Mouse (Mus musculus) liver, embryonic 13.5 days (tissue): Measurements from ENCODE around the gene Enpp6. TPM values are rescaled to one million over a fixed set of nuclear protein-coding genes. Genes with fewer than 3 reads are reported as not detected.

Experiments used
- ATAC-seq: fragments of 200-750 bp; cut with Nextera tagmentation; 2 replicates; pipeline ENCODE4 v1.8.0; 2017; ENCODE audit warnings: low read depth, mild to moderate bottlenecking, moderate number of reproducible peaks, moderate library complexity
- DNase-seq: peaks from one replicate; pipeline ENCODE4 v3.0.0; 2022
- H3K27ac ChIP-seq: fragments of 300-500 bp; sonication (generic); 2 replicates; pipeline ENCODE4 v1.5.1; 2015; ENCODE audit warnings: moderate library complexity, mild to moderate bottlenecking, inconsistent platforms
- H3K27me3 ChIP-seq: fragments of 300-500 bp; sonication (generic); 2 replicates; pipeline ENCODE4 v1.6.1; 2015; ENCODE audit warnings: mild to moderate bottlenecking, inconsistent platforms
- H3K36me3 ChIP-seq: fragments of 300-500 bp; sonication (generic); 2 replicates; pipeline ENCODE4 v1.6.1; 2015; ENCODE audit warnings: mild to moderate bottlenecking, inconsistent platforms
- H3K4me1 ChIP-seq: fragments of 300-500 bp; sonication (generic); replicated peaks from 2 replicates; pipeline ENCODE4 v1.6.1; 2015; ENCODE audit warnings: inconsistent platforms
- H3K4me2 ChIP-seq: fragments of 300-500 bp; sonication (generic); 2 replicates; pipeline ENCODE4 v1.6.1; 2015; ENCODE audit warnings: inconsistent platforms, mild to moderate bottlenecking, moderate library complexity
- H3K4me3 ChIP-seq: fragments of 300-500 bp; sonication (generic); replicated peaks from 2 replicates; pipeline ENCODE4 v1.5.1; 2015; ENCODE audit warnings: mild to moderate bottlenecking, inconsistent platforms
- H3K9ac ChIP-seq: fragments of 300-500 bp; sonication (generic); 2 replicates; pipeline ENCODE4 v1.6.1; 2015; ENCODE audit warnings: mild to moderate bottlenecking, inconsistent platforms
- H3K9me3 ChIP-seq: fragments of 300-500 bp; sonication (generic); replicated peaks from 2 replicates; pipeline ENCODE4 v1.6.1; 2016; ENCODE audit warnings: inconsistent platforms
- WGBS: fragments of 180-500 bp; shearing (Covaris S2); methylation state at CpG from one replicate; pipeline ENCODE4 v1.1.7; 2015; ENCODE audit not compliant: insufficient replicate concordance; 5-methylcytosine and 5-hydroxymethylcytosine counted together
- polyA plus RNA-seq: library from polyadenylated mRNA; unstranded; fragments of >200 nt; fragmentation: Nextera tagmentation; extraction: Ambion mirVana; gene quantifications from 2 replicates; pipeline ENCODE4 v1.2.1, GENCODE M21; 2015

Enpp6 gene
- polyA plus RNA-seq, 1 experiment from 2014 or later = 0.13 TPM

DNA sequence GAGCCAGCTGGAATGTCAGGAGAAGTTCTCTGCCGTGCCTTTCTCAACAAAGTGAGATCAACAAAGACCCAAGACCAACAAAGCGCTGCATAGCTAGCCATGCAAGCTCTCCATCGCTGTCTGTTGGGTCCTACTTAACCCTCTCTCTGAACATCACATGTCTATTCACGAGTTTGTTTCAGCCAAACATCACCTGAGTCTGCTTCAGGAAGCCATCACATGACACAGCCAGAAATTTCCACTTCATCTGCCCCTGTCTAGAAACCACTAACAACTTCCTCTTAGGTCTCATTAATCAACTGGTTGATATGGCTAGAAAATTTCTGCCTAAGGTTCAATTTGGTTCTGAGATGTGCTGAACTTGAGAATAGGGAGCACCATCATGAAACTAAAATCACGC is 85.3 kb downstream of the Enpp6 start:
- WGBS = 52% methylated on average over 5 of the region's 5 CpGs
- H3K4me2 ChIP-seq = no peak overlapping the region

DNA sequence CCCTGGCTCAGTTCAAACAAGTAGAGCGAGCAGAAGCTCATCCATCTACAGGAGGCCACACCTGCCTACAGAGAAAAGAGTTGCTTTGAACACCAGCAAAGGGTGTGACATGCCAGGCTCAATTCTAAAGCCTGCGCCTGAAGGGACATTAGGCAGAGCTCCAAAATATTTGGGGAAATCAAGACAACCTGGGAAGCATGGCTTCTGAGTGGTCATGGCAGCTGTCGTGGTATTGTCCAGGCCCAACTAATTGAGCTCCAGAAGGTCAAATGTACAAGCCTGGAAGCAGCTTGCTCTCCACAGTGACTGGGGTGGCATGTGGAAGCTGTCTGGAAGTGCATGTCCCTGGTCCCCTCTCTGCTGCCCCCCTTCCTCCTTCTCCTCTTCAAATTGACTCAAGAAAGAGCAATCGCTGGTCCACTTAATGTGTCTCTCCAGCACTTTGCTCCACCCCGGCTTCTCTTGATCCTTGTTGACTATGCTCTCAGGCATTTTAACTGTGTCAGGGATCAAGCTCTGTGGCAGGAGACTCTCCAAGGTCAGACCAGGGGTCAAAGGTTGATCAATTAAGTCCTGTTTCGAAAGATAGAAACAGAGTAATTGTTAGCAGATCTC is 89.4 kb downstream of the Enpp6 start:
- no peaks in the 10 kb centered on the region for H3K36me3 ChIP-seq
- DNase-seq (no peak), ATAC-seq (no peak)
- H3K9ac ChIP-seq = no peak overlapping the region
- WGBS = 60% methylated on average over 6 of the region's 6 CpGs
- no peak overlapping the region for H3K4me3 ChIP-seq
- no peak overlapping the region for H3K27ac ChIP-seq
- no peaks in the 10 kb centered on the region for H3K27me3 ChIP-seq
- no peaks in the 10 kb centered on the region; the same call in 1 of the 2 replicates for H3K9me3 ChIP-seq
- no peaks in the 10 kb centered on the region for H3K4me1 ChIP-seq
- no peak overlapping the region for H3K4me2 ChIP-seq

More for the DNA sequence above, 85.3 kb downstream of the Enpp6 start:
- Histone ChIP-seq H3K4me1 (no peaks in the 10 kb centered on the region), H3K9ac (no peak overlapping the region), H3K36me3 (no peaks in the 10 kb centered on the region), H3K9me3 (no peaks in the 10 kb centered on the region; the same call in 1 of the 2 replicates), H3K4me3 (no peak overlapping the region), H3K27ac (no peak overlapping the region), H3K27me3 (no peaks in the 10 kb centered on the region)
- DNase-seq = no peak
- ATAC-seq = no peak

DNA sequence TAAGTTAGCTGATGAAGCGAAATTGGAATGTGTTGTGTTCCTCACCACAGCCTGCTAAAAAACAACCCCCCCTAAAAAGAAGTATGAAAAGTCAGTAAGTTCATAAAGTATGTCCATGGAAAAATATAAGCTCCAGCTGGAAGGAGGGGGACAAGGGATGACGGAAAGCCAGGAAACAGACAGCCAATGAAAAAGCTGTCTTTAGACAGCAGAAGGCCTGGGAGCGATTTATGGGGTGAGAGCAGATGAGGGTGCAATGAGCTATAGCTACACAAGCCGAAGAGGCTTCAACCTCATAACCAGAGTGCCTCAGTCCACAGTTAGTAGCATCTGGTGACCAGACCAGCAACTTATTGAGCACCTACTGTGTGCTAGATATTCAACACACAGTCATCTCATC is 93.3 kb downstream of the Enpp6 start:
- WGBS = 55% methylated on average over 4 of the region's 4 CpGs
- H3K4me1 ChIP-seq = no peaks in the 10 kb centered on the region
- H3K36me3 ChIP-seq = no peaks in the 10 kb centered on the region
- H3K9me3 ChIP-seq = no peaks in the 10 kb centered on the region; the same call in 1 of the 2 replicates
- H3K27me3 ChIP-seq = no peaks in the 10 kb centered on the region
- H3K9ac ChIP-seq = no peak overlapping the region
- DNase-seq (no peak), ATAC-seq (no peak)
- no peak overlapping the region for H3K27ac ChIP-seq
- H3K4me3 ChIP-seq = no peak overlapping the region
- no peak overlapping the region for H3K4me2 ChIP-seq

DNA sequence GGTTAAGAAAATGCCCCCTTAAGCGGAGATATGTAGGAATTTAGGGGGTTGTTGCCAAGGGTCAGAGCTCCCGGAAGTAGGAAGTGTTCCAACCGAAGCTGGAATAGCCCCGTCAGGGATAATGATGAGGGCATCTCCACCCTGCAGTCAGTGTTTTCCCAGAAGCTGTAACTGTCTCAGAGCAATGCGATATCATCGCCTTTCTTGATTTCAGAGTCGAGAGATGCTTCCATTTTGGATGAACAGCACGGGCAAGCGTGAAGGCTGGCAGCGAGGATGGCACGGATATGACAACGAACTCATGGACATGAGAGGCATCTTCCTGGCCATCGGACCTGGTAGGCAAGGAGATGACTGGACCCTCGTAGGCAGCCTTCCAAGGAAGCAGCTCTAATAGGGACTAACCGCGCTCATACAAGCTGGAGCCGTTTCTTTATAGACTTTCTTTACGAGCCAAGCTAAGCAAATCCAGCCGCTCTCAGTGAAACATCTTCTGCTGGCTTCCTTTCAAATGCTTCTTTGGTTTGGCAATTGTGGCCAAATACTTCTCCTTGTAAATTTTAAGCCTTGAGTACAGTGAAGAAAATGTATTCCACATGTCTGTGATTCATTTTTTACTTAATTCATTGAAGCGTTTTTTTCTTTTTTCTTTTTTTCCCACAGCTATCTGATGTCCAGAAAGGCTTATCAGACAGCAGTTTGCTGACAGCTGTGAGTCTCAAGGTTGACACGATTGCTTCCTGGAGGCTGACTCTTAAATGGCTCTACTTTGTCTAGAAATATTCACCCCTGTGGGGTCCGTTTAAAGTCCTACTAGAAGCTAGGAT is 95.7 kb downstream of the Enpp6 start:
- 76% methylated on average over 22 of the region's 22 CpGs for WGBS
- no peak overlapping the region for H3K9ac ChIP-seq
- no peak overlapping the region for H3K27ac ChIP-seq
- H3K4me2 ChIP-seq = no peak overlapping the region
- ATAC-seq (no peak), DNase-seq (no peak)
- no peaks in the 10 kb centered on the region for H3K9me3 ChIP-seq
- H3K36me3 ChIP-seq = no peaks in the 10 kb centered on the region
- no peaks in the 10 kb centered on the region for H3K27me3 ChIP-seq
- no peak overlapping the region for H3K4me3 ChIP-seq
- H3K4me1 ChIP-seq = no peaks in the 10 kb centered on the region

DNA sequence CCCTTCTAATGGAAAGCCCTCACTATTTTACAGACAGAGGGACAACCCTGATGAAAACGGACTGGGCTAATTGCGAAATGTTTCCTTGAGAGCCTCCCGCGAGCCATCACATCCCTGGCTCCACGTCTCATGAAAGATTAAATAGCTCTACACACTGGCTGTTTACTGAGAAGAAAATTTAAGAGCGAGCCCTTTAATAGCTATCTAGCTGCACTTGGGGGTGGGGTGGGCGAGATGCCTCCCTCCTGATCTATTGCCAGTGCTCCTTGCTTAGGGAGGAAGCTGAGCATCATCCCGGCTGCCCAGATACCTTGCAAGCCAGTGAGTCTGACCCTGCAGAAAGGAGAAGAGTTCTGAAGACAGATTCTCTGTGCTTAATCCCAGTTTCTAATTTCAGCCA is 103.3 kb downstream of the Enpp6 start:
- H3K27ac ChIP-seq = no peak overlapping the region
- no peak overlapping the region for H3K4me2 ChIP-seq
- H3K4me1 ChIP-seq = no peaks in the 10 kb centered on the region
- no peak for DNase-seq
- no peaks in the 10 kb centered on the region for H3K9me3 ChIP-seq
- H3K36me3 ChIP-seq = no peaks in the 10 kb centered on the region
- 64% methylated on average over 8 of the region's 8 CpGs for WGBS
- no peaks in the 10 kb centered on the region for H3K27me3 ChIP-seq
- no peak overlapping the region for H3K9ac ChIP-seq
- no peak for ATAC-seq
- H3K4me3 ChIP-seq = no peak overlapping the region

DNA sequence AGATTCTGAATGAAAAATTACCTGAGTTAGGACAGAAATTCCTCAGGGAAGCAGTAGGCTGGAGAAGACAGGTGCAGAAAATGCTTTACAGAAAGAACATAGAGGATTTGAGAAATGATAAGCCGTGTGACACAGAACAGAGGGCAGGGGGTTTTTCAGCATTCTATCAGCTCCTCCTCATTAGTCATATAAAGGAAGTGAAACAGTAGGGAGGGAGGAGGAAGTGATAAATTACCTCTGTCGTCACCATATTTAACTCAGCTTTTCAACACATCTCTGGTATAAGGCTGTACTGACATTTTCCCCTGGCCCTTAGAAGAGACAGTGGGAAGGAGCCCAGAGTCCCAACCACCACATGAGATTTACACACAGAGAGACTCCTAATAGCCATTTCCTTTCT is 118.9 kb downstream of the Enpp6 start:
- H3K9me3 ChIP-seq = no peaks in the 10 kb centered on the region
- no peaks in the 10 kb centered on the region for H3K36me3 ChIP-seq
- DNase-seq (no peak), ATAC-seq (no peak)
- H3K27me3 ChIP-seq = no peaks in the 10 kb centered on the region
- H3K27ac ChIP-seq = no peak overlapping the region
- H3K9ac ChIP-seq = no peak overlapping the region
- H3K4me3 ChIP-seq = no peak overlapping the region
- H3K4me2 ChIP-seq = no peak overlapping the region
- 19% methylated on average over 2 of the region's 2 CpGs for WGBS
- no peaks in the 10 kb centered on the region for H3K4me1 ChIP-seq

DNA sequence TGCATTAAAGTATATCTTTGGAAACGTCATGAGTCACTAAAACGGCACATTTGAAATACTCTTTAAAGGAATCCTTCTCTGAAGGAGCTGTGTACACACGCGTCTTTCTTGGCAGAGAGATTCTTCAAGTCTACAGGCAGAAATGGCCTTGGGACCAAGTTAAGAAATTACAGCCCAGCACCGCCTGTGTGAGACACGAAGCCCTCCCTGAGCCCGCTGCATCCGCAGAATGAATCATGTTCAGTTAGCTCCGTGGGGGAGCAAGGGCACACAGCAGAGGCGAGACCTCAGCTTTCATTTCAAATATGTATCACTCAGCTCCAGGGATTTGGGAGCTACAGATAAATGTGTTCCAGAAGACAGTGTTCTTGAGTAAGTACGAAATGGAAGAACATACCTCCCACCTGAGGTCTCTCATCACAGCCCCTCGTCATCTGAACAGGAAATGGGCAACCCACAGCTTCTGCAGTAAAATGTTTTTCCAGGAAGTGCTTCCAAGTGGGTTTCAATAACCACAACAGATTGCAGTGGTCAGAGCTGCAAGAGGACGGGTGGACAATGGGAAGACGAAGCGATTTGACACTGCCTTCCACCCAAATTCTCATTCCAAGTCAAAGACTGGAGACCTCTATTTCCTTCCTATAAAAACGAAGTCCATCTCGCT is 127.6 kb downstream of the Enpp6 start:
- Histone ChIP-seq H3K4me2 (no peak overlapping the region), H3K4me3 (no peak overlapping the region), H3K9me3 (0 out of 2 replicates have a peak, but pooled peaks cover 2% of the 10 kb centered on the region), H3K27me3 (no peaks in the 10 kb centered on the region), H3K9ac (no peak overlapping the region), H3K4me1 (no peaks in the 10 kb centered on the region), H3K27ac (no peak overlapping the region), H3K36me3 (no peaks in the 10 kb centered on the region)
- 42% methylated on average over 17 of the region's 17 CpGs for WGBS
- DNase-seq (no peak), ATAC-seq (no peak)

DNA sequence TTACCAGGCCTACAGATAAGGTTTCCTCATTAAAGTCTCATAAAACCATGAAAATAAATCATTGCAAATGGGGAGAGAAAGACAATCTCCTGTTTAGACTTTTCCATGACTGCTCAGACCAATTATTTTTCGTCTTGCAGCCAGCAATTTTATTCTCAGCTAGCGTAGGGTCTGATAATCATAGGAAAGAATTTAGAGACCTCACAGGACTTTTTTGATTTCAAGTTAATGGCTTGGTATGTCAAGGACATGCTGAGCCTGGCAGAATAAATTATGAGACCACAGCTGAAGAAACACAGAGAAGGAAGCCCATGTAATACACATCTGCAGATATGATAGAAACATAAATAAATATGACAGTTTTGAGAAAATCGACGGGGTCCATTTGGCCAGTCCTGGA is 130.6 kb downstream of the Enpp6 start:
- H3K4me3 ChIP-seq = no peak overlapping the region
- H3K9me3 ChIP-seq = no peaks in the 10 kb centered on the region
- no peaks in the 10 kb centered on the region for H3K4me1 ChIP-seq
- ATAC-seq (no peak), DNase-seq (no peak)
- H3K36me3 ChIP-seq = no peaks in the 10 kb centered on the region
- H3K27ac ChIP-seq = no peak overlapping the region
- no peak overlapping the region for H3K4me2 ChIP-seq
- no peaks in the 10 kb centered on the region for H3K27me3 ChIP-seq
- WGBS = 67% methylated on average over 4 of the region's 4 CpGs
- no peak overlapping the region for H3K9ac ChIP-seq

DNA sequence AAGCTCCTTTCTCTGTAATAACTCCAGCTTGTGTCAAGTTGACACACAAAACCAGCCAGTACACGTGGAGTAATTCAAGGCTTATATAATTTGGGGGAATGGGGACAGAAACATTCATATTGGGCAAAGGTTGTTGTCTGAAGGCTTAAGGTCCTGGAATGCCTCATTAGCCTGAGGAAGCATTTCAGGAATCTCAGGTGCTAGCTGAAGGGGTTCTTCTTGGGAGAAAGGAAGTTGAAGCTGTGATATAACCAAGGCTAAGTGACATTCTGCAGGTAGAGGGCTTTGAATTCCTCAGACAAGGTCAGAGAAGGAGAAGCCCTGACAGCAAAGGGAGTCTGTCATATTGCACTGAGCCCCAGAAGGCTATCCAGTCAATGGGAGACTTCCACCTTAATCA is 133.2 kb downstream of the Enpp6 start:
- H3K27ac ChIP-seq = no peak overlapping the region
- no peaks in the 10 kb centered on the region for H3K36me3 ChIP-seq
- DNase-seq = no peak
- no peaks in the 10 kb centered on the region for H3K27me3 ChIP-seq
- H3K4me2 ChIP-seq = no peak overlapping the region
- H3K9ac ChIP-seq = no peak overlapping the region
- WGBS = 47% methylated on average over 1 of the region's 1 CpGs
- no peaks in the 10 kb centered on the region for H3K4me1 ChIP-seq
- H3K4me3 ChIP-seq = no peak overlapping the region
- no peaks in the 10 kb centered on the region for H3K9me3 ChIP-seq
- no peak for ATAC-seq

DNA sequence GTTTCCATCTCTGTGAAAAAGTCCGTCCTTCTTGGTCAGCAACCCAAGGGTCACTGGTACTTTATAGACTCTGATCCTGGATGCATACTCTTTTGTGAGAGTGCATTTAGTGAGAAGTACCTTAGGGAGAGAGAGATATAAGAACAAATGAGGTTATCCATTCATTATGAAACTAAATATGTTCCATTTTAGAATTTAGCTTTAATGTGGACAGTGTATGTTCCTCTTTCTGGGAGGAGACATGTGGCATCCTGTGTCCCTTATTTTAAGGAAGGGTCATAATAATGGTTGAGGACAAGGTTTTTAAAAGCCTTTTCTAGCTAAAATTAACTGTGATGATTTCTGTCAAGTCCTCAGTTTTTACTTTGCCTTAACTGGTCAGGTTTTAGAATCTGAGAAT is 142.2 kb downstream of the Enpp6 start:
- H3K27me3 ChIP-seq = no peaks in the 10 kb centered on the region
- H3K27ac ChIP-seq = no peak overlapping the region
- H3K9me3 ChIP-seq = no peaks in the 10 kb centered on the region
- no peaks in the 10 kb centered on the region for H3K36me3 ChIP-seq
- DNase-seq = no peak
- H3K4me3 ChIP-seq = no peak overlapping the region
- H3K4me1 ChIP-seq = no peaks in the 10 kb centered on the region
- ATAC-seq = no peak
- no peak overlapping the region for H3K9ac ChIP-seq
- H3K4me2 ChIP-seq = no peak overlapping the region
- 68% methylated on average over 1 of the region's 1 CpGs for WGBS

DNA sequence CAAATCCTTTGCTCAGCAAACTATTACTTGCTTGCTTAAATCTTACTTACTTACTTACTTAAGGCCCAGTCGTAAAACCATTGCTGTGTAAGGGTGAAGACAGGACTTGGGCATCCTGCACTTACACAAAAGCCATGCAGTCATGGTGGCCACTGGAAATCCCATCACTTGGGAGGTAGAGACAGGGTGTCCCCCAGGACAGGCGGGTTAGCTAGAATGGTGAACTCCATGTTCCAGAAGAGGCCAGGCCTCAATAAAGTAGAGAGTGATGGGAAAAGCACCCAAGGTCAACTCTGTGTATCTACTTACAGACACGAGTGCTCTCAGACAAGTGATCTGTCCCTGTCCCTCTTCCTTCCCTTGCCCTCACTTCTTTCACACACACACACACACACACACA is 146.7 kb downstream of the Enpp6 start:
- 53% methylated on average over 3 of the region's 3 CpGs for WGBS
- no peaks in the 10 kb centered on the region for H3K4me1 ChIP-seq
- H3K27me3 ChIP-seq = no peaks in the 10 kb centered on the region
- H3K27ac ChIP-seq = no peak overlapping the region
- H3K4me2 ChIP-seq = no peak overlapping the region
- H3K9me3 ChIP-seq = no peaks in the 10 kb centered on the region
- H3K9ac ChIP-seq = no peak overlapping the region
- no peak overlapping the region for H3K4me3 ChIP-seq
- DNase-seq (no peak), ATAC-seq (no peak)
- no peaks in the 10 kb centered on the region for H3K36me3 ChIP-seq
